Mouse (Mus musculus) limb, embryonic 11.5 days (tissue): ENCODE results near the gene Cfap126. TPM values are rescaled to one million over a fixed set of nuclear protein-coding genes. Genes with fewer than 3 reads are reported as not detected.
"Not testable (repeated sequence)": the region's sequence is repeated elsewhere in the genome, so short reads cannot be mapped to it uniquely, and the experiment has no call there.

Source experiments
- ATAC-seq: fragments of 200-750 bp; cut with Nextera tagmentation; 2 replicates; pipeline ENCODE4 v1.8.0; 2017; ENCODE audit warnings: low read depth; ENCODE audit not compliant: insufficient number of reproducible peaks, low FRiP score, low TSS enrichment
- DNase-seq: peaks from one replicate; pipeline ENCODE4 v3.0.0-alpha.2; 2015; ENCODE audit warnings: low spot score
- H3K27ac ChIP-seq: fragments of 300-500 bp; sonication (generic); replicated peaks from 2 replicates; pipeline ENCODE4 v1.5.1; 2014; ENCODE audit warnings: low read depth, mild to moderate bottlenecking, low read length
- H3K27me3 ChIP-seq: fragments of 300-500 bp; sonication (generic); 2 replicates; pipeline ENCODE4 v1.6.1; 2014; ENCODE audit warnings: mild to moderate bottlenecking, low read length, mixed read lengths; ENCODE audit not compliant: control insufficient read depth, insufficient read depth
- H3K36me3 ChIP-seq: fragments of 300-500 bp; sonication (generic); 2 replicates; pipeline ENCODE4 v1.6.1; 2014; ENCODE audit warnings: mild to moderate bottlenecking, low read length, moderate library complexity, mixed read lengths; ENCODE audit not compliant: control insufficient read depth, insufficient read depth
- H3K4me1 ChIP-seq: fragments of 300-500 bp; sonication (generic); 2 replicates; pipeline ENCODE4 v1.6.1; 2014; ENCODE audit warnings: low read length, mixed read lengths; ENCODE audit not compliant: control insufficient read depth, insufficient read depth
- H3K4me2 ChIP-seq: fragments of 300-500 bp; sonication (generic); 2 replicates; pipeline ENCODE4 v1.6.1; 2014; ENCODE audit warnings: low read depth, mild to moderate bottlenecking, moderate library complexity; ENCODE audit not compliant: severe bottlenecking
- H3K4me3 ChIP-seq: fragments of 300-500 bp; sonication (generic); 2 replicates; pipeline ENCODE4 v1.5.1; 2014; ENCODE audit warnings: low read depth, low read length
- H3K9ac ChIP-seq: fragments of 300-500 bp; sonication (generic); 2 replicates; pipeline ENCODE4 v1.6.1; 2014; ENCODE audit warnings: mild to moderate bottlenecking, low read length
- H3K9me3 ChIP-seq: fragments of 300-500 bp; sonication (generic); 2 replicates; pipeline ENCODE4 v1.6.1; 2016; ENCODE audit warnings: low read length; ENCODE audit not compliant: control insufficient read depth
- WGBS: fragments of 180-500 bp; shearing (Covaris S2); extraction: QIAGEN DNeasy Blood & Tissue Kit; methylation state at CpG from one replicate; pipeline ENCODE4 v1.1.7; 2014; 5-methylcytosine and 5-hydroxymethylcytosine counted together
- polyA plus RNA-seq: library from polyadenylated mRNA; unstranded; fragments of >200 nt; fragmentation: Nextera tagmentation; extraction: Ambion mirVana; gene quantifications from 2 replicates; pipeline ENCODE4 v1.2.1, GENCODE M21; 2014

The Cfap126 gene
- polyA plus RNA-seq, 1 experiment from 2014 or later: 1.7 TPM

DNA sequence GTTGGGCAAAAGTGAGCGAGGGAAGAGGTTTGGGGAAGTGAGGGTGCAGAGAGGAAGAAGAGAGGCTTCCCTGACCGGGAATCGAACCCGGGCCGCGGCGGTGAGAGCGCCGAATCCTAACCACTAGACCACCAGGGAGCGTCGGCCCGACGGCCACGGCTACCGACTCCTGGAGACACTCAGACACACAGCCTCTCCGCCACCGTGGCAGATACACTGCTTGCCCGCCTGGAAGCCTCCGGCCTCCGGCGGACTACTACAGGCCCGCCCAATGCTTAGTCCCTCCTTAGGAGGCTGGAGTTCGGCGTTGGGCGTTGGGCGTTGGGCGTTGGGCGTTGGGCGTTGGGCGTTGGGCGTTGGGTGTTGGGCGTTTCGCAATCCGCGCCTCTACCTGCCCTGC lies 42.0 kb upstream of the Cfap126 start:
- WGBS: no CpG with 5 or more reads among the region's 35 CpGs
- peak; percentile 44; the same call in 1 of the 2 replicates for ATAC-seq
- H3K36me3 ChIP-seq, H3K9ac ChIP-seq, H3K4me1 ChIP-seq, DNase-seq, H3K9me3 ChIP-seq, H3K27ac ChIP-seq, H3K4me2 ChIP-seq, H3K4me3 ChIP-seq: not testable (repeated sequence)
- H3K27me3 ChIP-seq: peaks cover 20% of the 10 kb centered on the region

DNA sequence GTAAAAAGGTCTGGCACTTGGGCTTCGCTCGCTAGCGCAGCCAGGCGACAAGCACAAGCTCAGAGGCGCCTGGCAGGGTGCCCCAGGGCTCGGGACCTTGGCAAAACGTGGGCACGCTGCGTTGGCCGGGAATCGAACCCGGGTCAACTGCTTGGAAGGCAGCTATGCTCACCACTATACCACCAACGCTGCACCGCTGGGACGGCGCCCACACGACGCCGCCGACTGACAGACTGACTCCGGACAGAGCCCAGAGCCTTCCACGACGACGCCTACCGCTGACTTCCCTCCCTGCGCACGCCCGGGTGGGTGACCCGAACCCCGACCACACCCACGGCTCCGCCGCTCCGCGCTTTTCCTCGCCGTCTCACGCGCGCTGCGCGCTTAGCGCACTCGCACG lies 41.5 kb upstream of the Cfap126 start:
- not testable (repeated sequence) for H3K9me3 ChIP-seq, DNase-seq, H3K4me1 ChIP-seq, H3K27ac ChIP-seq, H3K9ac ChIP-seq, H3K4me2 ChIP-seq, H3K36me3 ChIP-seq, H3K4me3 ChIP-seq
- WGBS: no CpG with 5 or more reads among the region's 45 CpGs
- peak; percentile 18; the same call in 1 of the 2 replicates for ATAC-seq
- peaks cover 22% of the 10 kb centered on the region for H3K27me3 ChIP-seq

DNA sequence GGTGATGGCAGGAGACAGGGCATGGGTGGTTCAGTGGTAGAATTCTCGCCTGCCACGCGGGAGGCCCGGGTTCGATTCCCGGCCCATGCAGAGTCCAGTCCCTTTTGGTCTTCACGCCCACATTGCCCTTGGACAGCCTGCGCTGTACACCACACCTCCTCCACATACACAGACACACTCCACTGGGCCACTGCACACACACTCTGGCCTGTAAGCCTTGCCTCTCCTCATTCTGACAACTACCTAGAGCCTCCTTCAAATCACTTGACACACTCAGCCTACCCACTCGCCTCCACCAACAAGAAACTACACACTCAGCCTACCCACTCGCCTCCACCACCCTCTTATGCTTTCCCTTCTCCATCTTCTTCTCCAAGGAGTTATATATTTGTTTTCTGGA lies 39.4 kb upstream of the Cfap126 start:
- H3K36me3 ChIP-seq, H3K27ac ChIP-seq, H3K4me2 ChIP-seq, H3K4me1 ChIP-seq, H3K9me3 ChIP-seq, H3K4me3 ChIP-seq, H3K9ac ChIP-seq: not testable (repeated sequence)
- H3K27me3 ChIP-seq: peaks cover 29% of the 10 kb centered on the region
- WGBS: 15% methylated on average over 4 of the region's 10 CpGs
- 0 out of 2 replicates have a peak, but pooled peaks have one; percentile 5 for ATAC-seq
- peak; percentile 69 for DNase-seq

DNA sequence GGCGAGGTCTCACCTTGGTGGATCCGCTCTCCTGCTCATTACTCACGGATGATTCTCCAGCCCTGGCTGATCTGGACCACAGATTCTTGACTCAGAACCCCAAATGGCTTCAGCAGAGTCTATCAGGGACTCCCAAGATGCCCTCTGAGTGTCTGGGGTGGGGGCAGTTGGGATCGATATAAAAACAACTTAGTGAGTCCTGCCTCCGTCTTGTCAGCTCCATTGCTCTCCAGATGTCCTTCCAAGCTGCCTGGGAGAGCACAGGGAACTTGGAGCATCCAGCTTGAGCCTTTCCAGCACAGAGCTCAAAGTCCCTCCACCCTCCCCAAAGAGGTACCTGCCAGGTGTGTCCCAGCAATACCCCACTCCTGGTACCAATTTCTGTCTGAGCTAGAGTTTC lies 37.5 kb upstream of the Cfap126 start:
- not testable (repeated sequence) for H3K27ac ChIP-seq, H3K4me1 ChIP-seq, H3K4me3 ChIP-seq, H3K36me3 ChIP-seq, H3K9me3 ChIP-seq, H3K4me2 ChIP-seq, H3K9ac ChIP-seq, ATAC-seq, DNase-seq
- WGBS: 71% methylated on average over 2 of the region's 5 CpGs
- H3K27me3 ChIP-seq: peaks cover 19% of the 10 kb centered on the region

DNA sequence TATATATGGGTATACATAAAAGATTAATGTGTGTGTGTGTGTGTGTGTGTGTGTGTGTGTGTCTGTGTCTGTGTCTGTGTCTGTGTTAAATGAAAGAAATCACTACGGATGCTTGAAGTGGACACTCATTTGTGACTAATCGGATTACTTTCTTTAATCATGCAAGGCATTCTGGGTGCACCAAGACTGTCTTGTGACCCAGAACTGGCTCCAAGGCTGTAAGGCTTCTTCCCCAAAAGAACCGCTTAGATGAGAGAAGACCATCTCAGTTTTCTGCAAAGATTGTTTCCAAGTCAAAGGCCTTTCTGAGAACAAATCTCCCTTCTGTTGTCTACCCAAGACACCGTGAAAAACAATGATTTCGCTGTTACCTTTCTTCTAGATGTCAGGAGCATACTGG lies 36.5 kb upstream of the Cfap126 start:
- not testable (repeated sequence) for H3K9me3 ChIP-seq, ATAC-seq, H3K27ac ChIP-seq, H3K4me3 ChIP-seq, H3K36me3 ChIP-seq, H3K4me1 ChIP-seq, H3K9ac ChIP-seq, H3K4me2 ChIP-seq, DNase-seq
- WGBS: 37% methylated on average over 5 of the region's 5 CpGs
- peaks cover 23% of the 10 kb centered on the region for H3K27me3 ChIP-seq

DNA sequence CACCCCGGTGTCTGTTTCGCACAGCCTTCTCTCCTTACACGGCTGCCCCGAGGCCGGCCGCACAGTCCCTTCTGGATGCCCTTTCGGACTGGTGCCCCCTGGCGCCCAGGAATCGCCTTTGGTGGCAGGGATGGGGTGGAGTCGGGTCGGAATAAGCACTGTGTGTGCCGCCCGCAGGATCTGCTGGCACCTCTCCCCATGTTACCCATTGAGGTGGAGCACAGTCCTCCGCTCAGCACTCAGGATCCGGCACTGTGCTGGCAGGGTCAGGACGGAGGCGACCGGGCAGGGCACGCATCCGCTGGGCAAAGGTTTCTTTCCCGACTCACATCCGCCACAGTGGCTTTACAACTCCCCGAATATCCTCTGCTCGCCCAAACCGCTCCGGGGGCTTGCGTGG lies 35.8 kb upstream of the Cfap126 start:
- not testable (repeated sequence) for H3K9ac ChIP-seq, H3K36me3 ChIP-seq, H3K9me3 ChIP-seq, H3K4me1 ChIP-seq, H3K27ac ChIP-seq, H3K4me3 ChIP-seq, DNase-seq
- Histone ChIP-seq H3K27me3 (peaks cover 23% of the 10 kb centered on the region), H3K4me2 (0 out of 2 replicates have a peak overlapping the region, but pooled peaks have one; percentile 8)
- WGBS: 5% methylated on average over 14 of the region's 27 CpGs
- ATAC-seq: peak; percentile 25

DNA sequence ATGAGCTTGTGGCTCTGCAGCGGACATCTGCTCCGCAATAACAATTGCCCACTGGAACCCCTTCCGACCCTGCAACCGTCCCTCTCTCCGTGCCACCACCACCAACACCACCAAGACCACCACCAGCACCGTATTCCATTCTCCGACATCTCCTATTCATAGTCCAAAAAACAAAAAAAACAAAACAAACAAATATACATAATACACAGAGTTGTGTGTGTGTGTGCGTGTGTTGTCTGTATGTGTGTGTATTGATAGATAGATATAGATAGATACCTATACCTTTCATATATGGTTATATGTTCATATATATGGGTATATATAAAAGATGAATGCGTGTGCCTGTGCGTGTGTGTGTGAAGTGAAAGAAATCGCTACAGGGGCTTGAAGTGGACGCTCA lies 35.3 kb upstream of the Cfap126 start:
- not testable (repeated sequence) for H3K9me3 ChIP-seq, H3K4me1 ChIP-seq, DNase-seq, H3K4me3 ChIP-seq, ATAC-seq, H3K4me2 ChIP-seq, H3K9ac ChIP-seq, H3K27ac ChIP-seq, H3K36me3 ChIP-seq
- peaks cover 23% of the 10 kb centered on the region for H3K27me3 ChIP-seq
- WGBS: 26% methylated on average over 11 of the region's 12 CpGs

DNA sequence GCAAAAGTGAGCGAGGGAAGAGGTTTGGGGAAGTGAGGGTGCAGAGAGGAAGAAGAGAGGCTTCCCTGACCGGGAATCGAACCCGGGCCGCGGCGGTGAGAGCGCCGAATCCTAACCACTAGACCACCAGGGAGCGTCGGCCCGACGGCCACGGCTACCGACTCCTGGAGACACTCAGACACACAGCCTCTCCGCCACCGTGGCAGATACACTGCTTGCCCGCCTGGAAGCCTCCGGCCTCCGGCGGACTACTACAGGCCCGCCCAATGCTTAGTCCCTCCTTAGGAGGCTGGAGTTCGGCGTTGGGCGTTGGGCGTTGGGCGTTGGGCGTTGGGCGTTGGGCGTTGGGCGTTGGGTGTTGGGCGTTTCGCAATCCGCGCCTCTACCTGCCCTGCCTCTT lies 34.4 kb upstream of the Cfap126 start:
- peaks cover 17% of the 10 kb centered on the region for H3K27me3 ChIP-seq
- ATAC-seq: peak; percentile 37; the same call in 1 of the 2 replicates
- WGBS: 0% methylated on average over 1 of the region's 35 CpGs
- H3K4me3 ChIP-seq, H3K36me3 ChIP-seq, H3K27ac ChIP-seq, DNase-seq, H3K9me3 ChIP-seq, H3K4me2 ChIP-seq, H3K4me1 ChIP-seq, H3K9ac ChIP-seq: not testable (repeated sequence)

DNA sequence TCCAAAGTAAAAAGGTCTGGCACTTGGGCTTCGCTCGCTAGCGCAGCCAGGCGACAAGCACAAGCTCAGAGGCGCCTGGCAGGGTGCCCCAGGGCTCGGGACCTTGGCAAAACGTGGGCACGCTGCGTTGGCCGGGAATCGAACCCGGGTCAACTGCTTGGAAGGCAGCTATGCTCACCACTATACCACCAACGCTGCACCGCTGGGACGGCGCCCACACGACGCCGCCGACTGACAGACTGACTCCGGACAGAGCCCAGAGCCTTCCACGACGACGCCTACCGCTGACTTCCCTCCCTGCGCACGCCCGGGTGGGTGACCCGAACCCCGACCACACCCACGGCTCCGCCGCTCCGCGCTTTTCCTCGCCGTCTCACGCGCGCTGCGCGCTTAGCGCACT lies 33.9 kb upstream of the Cfap126 start:
- ATAC-seq: peak; percentile 27
- not testable (repeated sequence) for H3K4me3 ChIP-seq

More for the DNA sequence above, 33.9 kb upstream of the Cfap126 start:
- H3K4me1 ChIP-seq, H3K9me3 ChIP-seq, H3K36me3 ChIP-seq, H3K27ac ChIP-seq, H3K9ac ChIP-seq, DNase-seq, H3K4me2 ChIP-seq: not testable (repeated sequence)
- no CpG with 5 or more reads among the region's 43 CpGs for WGBS
- H3K27me3 ChIP-seq: peaks cover 16% of the 10 kb centered on the region
